Mouse (Mus musculus): Measurements from ENCODE around the gene Zswim4. TPM values are rescaled to one million over a fixed set of nuclear protein-coding genes. Genes with fewer than 3 reads are reported as not detected.
"Not testable (repeated sequence)": the region's sequence is repeated elsewhere in the genome, so short reads cannot be mapped to it uniquely, and the experiment has no call there.

Zswim4 gene
- polyA plus RNA-seq (2014; fragmentation: Nextera tagmentation; extraction: Ambion mirVana), result 22.5 and 26.1 TPM in 2 replicates

DNA sequence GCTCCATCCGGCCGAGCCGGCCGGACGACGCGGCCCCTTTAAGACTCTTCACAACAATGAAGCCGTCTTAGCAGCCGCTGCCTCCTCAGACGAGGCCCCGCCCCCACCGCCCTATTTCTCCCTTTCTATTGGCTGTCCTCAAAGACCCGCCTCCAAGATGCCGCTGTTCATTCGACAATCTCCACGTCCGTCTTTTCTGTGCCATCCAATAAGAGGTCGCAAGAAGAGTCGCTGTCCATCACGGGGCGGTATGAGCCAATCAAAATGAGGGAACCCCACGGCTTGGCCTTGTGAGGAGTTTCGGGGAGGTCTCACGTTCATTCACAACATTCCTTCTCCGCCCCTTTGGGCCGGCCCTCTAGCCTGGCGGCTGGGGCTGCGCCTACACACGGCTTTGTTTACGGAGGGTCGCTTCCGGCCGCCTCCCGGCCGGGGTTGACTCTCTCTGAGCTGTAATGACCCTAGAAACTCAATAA is at the start of gene Zswim4:
Zswim4 (minus strand) TSS at position 58 of the 476 bp plus-strand sequence.
- under 1% methylated on average over 35 of the region's 35 CpGs for WGBS
- Histone ChIP-seq H3K9me3 (ENCODE audit: control insufficient read depth, low read length) (no peaks in the 10 kb centered on the region), H3K4me1 (replicated peaks; ENCODE audit: control insufficient read depth, insufficient read depth, low read length) (peaks cover 2% of the 10 kb centered on the region), H3K27ac (ENCODE audit: low read depth, low read length) (peak within 1 kb of the TSS; percentile 79), H3K36me3 (ENCODE audit: control insufficient read depth, insufficient read depth, low read length) (peaks cover 2% of the 10 kb centered on the region; the same call in 1 of the 2 replicates), H3K9ac (ENCODE audit: low read depth, low read length) (peak within 1 kb of the TSS; percentile 97), H3K4me3 (ENCODE audit: low read depth, low read length) (peak within 1 kb of the TSS; percentile 97), H3K4me2 (replicated peaks; ENCODE audit: low read depth, low read length) (peak within 1 kb of the TSS; percentile 89), H3K27me3 (ENCODE audit: control insufficient read depth, insufficient read depth, low read length) (no peaks in the 10 kb centered on the region)
- DNase-seq (ENCODE audit: low spot score) (peak; percentile 99), ATAC-seq (ENCODE audit: low FRiP score) (peak; percentile 99)

DNA sequence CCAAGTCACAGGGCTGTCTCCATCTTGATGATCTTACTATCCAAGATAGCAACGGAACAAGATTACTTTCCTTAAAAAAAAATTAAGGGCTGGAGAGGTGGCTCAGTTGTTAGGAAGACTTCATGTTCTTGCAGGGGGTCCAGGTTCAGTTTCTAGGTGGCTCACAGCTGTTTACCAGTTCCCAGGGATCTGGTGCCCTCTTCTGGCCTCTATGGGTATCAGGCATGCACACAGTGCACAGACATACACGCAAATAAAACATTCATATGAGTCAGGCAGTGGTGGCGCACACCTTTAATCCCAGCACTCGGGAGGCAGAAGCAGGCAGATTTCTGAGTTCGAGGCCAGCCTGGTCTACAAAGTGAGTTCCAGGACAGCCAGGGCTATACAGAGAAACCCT is 48.8 kb upstream of the Zswim4 start:
- not testable (repeated sequence) for H3K4me1 ChIP-seq (replicated peaks; ENCODE audit: control insufficient read depth, insufficient read depth, low read length); H3K9ac ChIP-seq (ENCODE audit: low read depth, low read length); H3K4me2 ChIP-seq (replicated peaks; ENCODE audit: low read depth, low read length); ATAC-seq (ENCODE audit: low FRiP score); H3K36me3 ChIP-seq (ENCODE audit: control insufficient read depth, insufficient read depth, low read length); H3K4me3 ChIP-seq (ENCODE audit: low read depth, low read length); H3K27me3 ChIP-seq (ENCODE audit: control insufficient read depth, insufficient read depth, low read length); H3K27ac ChIP-seq (ENCODE audit: low read depth, low read length); H3K9me3 ChIP-seq (ENCODE audit: control insufficient read depth, low read length)
- 54% methylated on average over 5 of the region's 5 CpGs for WGBS
- peak; percentile 54 for DNase-seq (ENCODE audit: low spot score)

DNA sequence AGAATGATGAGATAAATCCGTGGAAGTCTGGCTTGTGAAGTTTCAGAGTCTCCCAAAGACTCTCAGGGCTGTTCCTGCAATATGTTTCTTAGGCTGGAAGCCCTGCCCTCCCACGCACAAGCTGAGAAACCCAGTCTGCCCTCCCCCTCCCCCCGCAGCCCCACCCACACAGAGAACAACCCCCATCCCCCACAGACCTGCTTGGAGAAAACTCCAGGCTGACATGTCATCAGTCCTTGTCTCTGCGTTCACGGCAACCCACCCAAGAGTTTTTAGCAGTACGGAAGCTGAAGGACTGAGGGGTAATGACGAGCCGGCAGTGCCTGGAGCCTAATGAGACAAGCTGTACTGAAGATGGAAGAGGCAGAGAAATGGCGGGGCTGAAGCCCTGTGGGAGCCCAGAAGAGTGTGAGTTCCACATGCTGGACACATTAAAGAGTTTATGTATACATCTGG is 47.8 kb upstream of the Zswim4 start:
- Histone ChIP-seq H3K27me3 (ENCODE audit: control insufficient read depth, insufficient read depth, low read length) (no peaks in the 10 kb centered on the region), H3K4me1 (replicated peaks; ENCODE audit: control insufficient read depth, insufficient read depth, low read length) (no peaks in the 10 kb centered on the region), H3K27ac (ENCODE audit: low read depth, low read length) (no peak overlapping the region), H3K36me3 (ENCODE audit: control insufficient read depth, insufficient read depth, low read length) (no peaks in the 10 kb centered on the region), H3K9ac (ENCODE audit: low read depth, low read length) (no peak overlapping the region), H3K9me3 (ENCODE audit: control insufficient read depth, low read length) (no peaks in the 10 kb centered on the region), H3K4me3 (ENCODE audit: low read depth, low read length) (no peak overlapping the region), H3K4me2 (replicated peaks; ENCODE audit: low read depth, low read length) (no peak overlapping the region)
- DNase-seq (ENCODE audit: low spot score) (peak; percentile 20), ATAC-seq (ENCODE audit: low FRiP score) (no peak)
- WGBS, result 33% methylated on average over 9 of the region's 9 CpGs

DNA sequence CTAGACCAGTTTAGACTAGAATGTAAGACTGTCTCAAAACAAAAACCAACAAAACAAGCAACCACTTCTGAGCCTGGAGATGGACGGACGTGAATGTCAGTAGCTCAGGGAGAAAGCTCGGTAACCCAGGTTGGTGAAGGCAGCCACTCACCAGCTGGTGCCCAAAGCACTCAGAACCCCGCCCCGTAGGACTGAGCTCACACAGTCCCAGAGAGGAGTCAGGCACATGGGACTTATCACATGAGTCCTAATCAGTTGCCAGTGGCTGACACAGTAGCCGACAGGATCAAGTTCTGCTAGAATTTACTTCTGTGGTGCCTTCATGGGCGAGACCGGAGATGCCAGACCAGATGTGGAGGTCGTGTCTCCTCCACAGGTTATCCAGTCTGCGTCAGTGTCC is 43.9 kb upstream of the Zswim4 start:
- Histone ChIP-seq H3K27ac (ENCODE audit: low read depth, low read length) (no peak overlapping the region), H3K9me3 (ENCODE audit: control insufficient read depth, low read length) (no peaks in the 10 kb centered on the region), H3K4me2 (replicated peaks; ENCODE audit: low read depth, low read length) (no peak overlapping the region), H3K27me3 (ENCODE audit: control insufficient read depth, insufficient read depth, low read length) (no peaks in the 10 kb centered on the region), H3K4me3 (ENCODE audit: low read depth, low read length) (no peak overlapping the region), H3K36me3 (ENCODE audit: control insufficient read depth, insufficient read depth, low read length) (no peaks in the 10 kb centered on the region), H3K4me1 (replicated peaks; ENCODE audit: control insufficient read depth, insufficient read depth, low read length) (no peaks in the 10 kb centered on the region), H3K9ac (ENCODE audit: low read depth, low read length) (no peak overlapping the region)
- DNase-seq (ENCODE audit: low spot score) (no peak), ATAC-seq (ENCODE audit: low FRiP score) (no peak)
- 83% methylated on average over 10 of the region's 10 CpGs for WGBS

- no peak overlapping the region for H3K4me2 ChIP-seq (replicated peaks; ENCODE audit: low read depth, low read length)
- H3K9me3 ChIP-seq (ENCODE audit: control insufficient read depth, low read length), result no peaks in the 10 kb centered on the region
- no peaks in the 10 kb centered on the region for H3K36me3 ChIP-seq (ENCODE audit: control insufficient read depth, insufficient read depth, low read length)
- no peak overlapping the region for H3K27ac ChIP-seq (ENCODE audit: low read depth, low read length)
- no peaks in the 10 kb centered on the region for H3K27me3 ChIP-seq (ENCODE audit: control insufficient read depth, insufficient read depth, low read length)
- no peak overlapping the region for H3K9ac ChIP-seq (ENCODE audit: low read depth, low read length)
- H3K4me3 ChIP-seq (ENCODE audit: low read depth, low read length), result no peak overlapping the region
- H3K4me1 ChIP-seq (replicated peaks; ENCODE audit: control insufficient read depth, insufficient read depth, low read length), result no peaks in the 10 kb centered on the region
- ATAC-seq (ENCODE audit: low FRiP score), result no peak
- WGBS, result 43% methylated on average over 1 of the region's 1 CpGs
- no peak for DNase-seq (ENCODE audit: low spot score)
Measured at GRCm38 (mm10) chr8:84276447-84276846, 39.6 kb upstream of the Zswim4 start.

DNA sequence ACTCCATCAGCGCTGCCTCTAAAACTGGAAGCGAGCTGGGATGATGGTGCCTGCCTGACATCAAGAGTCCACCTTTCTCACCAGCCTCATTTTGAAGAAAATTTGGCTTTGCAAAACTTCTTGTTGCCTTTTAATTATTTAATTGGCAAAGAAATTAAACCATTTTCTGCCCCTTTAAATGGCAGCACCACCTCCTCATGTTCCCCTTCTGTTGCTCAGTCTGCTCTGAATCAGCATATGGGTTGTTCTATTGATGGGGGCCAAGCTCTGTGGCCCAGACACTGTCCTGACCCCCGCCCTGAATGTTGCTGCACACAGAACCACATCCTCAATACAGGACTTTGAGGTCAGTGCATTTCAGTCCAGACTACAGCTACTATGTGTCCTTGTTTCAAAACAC is 37.1 kb upstream of the Zswim4 start:
- Histone ChIP-seq H3K27ac (ENCODE audit: low read depth, low read length) (no peak overlapping the region), H3K9me3 (ENCODE audit: control insufficient read depth, low read length) (no peaks in the 10 kb centered on the region), H3K4me3 (ENCODE audit: low read depth, low read length) (no peak overlapping the region), H3K27me3 (ENCODE audit: control insufficient read depth, insufficient read depth, low read length) (no peaks in the 10 kb centered on the region), H3K4me2 (replicated peaks; ENCODE audit: low read depth, low read length) (no peak overlapping the region), H3K9ac (ENCODE audit: low read depth, low read length) (no peak overlapping the region), H3K4me1 (replicated peaks; ENCODE audit: control insufficient read depth, insufficient read depth, low read length) (no peaks in the 10 kb centered on the region), H3K36me3 (ENCODE audit: control insufficient read depth, insufficient read depth, low read length) (no peaks in the 10 kb centered on the region)
- ATAC-seq (ENCODE audit: low FRiP score), result no peak
- WGBS, result 82% methylated on average over 3 of the region's 3 CpGs
- no peak for DNase-seq (ENCODE audit: low spot score)

- H3K4me2 ChIP-seq (replicated peaks; ENCODE audit: low read depth, low read length), result no peak overlapping the region
- H3K4me1 ChIP-seq (replicated peaks; ENCODE audit: control insufficient read depth, insufficient read depth, low read length), result no peaks in the 10 kb centered on the region
- DNase-seq (ENCODE audit: low spot score) (no peak), ATAC-seq (ENCODE audit: low FRiP score) (no peak)
- H3K4me3 ChIP-seq (ENCODE audit: low read depth, low read length), result no peak overlapping the region
- H3K9ac ChIP-seq (ENCODE audit: low read depth, low read length), result no peak overlapping the region
- no peaks in the 10 kb centered on the region for H3K36me3 ChIP-seq (ENCODE audit: control insufficient read depth, insufficient read depth, low read length)
- H3K27me3 ChIP-seq (ENCODE audit: control insufficient read depth, insufficient read depth, low read length), result no peaks in the 10 kb centered on the region
- H3K27ac ChIP-seq (ENCODE audit: low read depth, low read length), result no peak overlapping the region
- no peaks in the 10 kb centered on the region for H3K9me3 ChIP-seq (ENCODE audit: control insufficient read depth, low read length)
- WGBS, result 84% methylated on average over 4 of the region's 4 CpGs
Measured at GRCm38 (mm10) chr8:84272302-84272701, 35.4 kb upstream of the Zswim4 start.

GRCm38 (mm10) chr8:84269950-84270773 is 33.3 kb upstream of the Zswim4 start, which contains the start of gene Ccdc130:
Ccdc130 (minus strand) TSS chr8:84270380.
- peak; percentile 99 for ATAC-seq (ENCODE audit: low FRiP score)
- H3K27ac ChIP-seq (ENCODE audit: low read depth, low read length), result peak within 1 kb of the TSS; percentile 36; the same call in 1 of the 2 replicates
- WGBS, result under 1% methylated on average over 44 of the region's 44 CpGs

DNA sequence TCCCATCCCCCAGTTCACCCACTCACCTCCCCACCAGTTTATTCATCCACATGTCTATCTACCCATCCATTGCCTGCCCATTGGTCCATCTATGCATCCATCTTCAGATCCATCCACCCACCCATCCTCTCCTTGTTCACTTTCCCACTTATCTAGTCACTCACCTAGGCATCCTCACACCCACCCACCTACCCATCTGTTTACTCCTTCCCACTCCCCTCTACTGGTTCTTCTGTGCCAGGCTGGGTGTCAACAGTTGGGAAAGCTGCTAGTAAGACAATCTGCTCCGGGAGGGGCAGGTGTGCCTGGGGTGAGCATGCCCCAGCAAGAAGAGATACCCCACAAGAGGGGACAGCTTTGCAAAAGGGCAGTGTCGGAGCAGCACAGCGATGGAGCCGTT is 24.2 kb upstream of the Zswim4 start:
- H3K4me2 ChIP-seq (replicated peaks; ENCODE audit: low read depth, low read length), result no peak overlapping the region
- H3K4me3 ChIP-seq (ENCODE audit: low read depth, low read length), result no peak overlapping the region
- no peaks in the 10 kb centered on the region for H3K27me3 ChIP-seq (ENCODE audit: control insufficient read depth, insufficient read depth, low read length)
- no peak overlapping the region for H3K9ac ChIP-seq (ENCODE audit: low read depth, low read length)
- H3K36me3 ChIP-seq (ENCODE audit: control insufficient read depth, insufficient read depth, low read length), result peaks cover 3% of the 10 kb centered on the region; the same call in 1 of the 2 replicates
- no peak for DNase-seq (ENCODE audit: low spot score)
- H3K4me1 ChIP-seq (replicated peaks; ENCODE audit: control insufficient read depth, insufficient read depth, low read length), result 0 out of 2 replicates have a peak, but pooled peaks cover 5% of the 10 kb centered on the region
- H3K9me3 ChIP-seq (ENCODE audit: control insufficient read depth, low read length), result no peaks in the 10 kb centered on the region
- H3K27ac ChIP-seq (ENCODE audit: low read depth, low read length), result no peak overlapping the region
- ATAC-seq (ENCODE audit: low FRiP score), result no peak
- 91% methylated on average over 4 of the region's 4 CpGs for WGBS

More at GRCm38 (mm10) chr8:84269950-84270773, 33.3 kb upstream of the Zswim4 start, which contains the start of gene Ccdc130:
- peak within 1 kb of the TSS; percentile 81 for H3K9ac ChIP-seq (ENCODE audit: low read depth, low read length)
- no peaks in the 10 kb centered on the region for H3K36me3 ChIP-seq (ENCODE audit: control insufficient read depth, insufficient read depth, low read length)
- H3K4me3 ChIP-seq (ENCODE audit: low read depth, low read length), result peak within 1 kb of the TSS; percentile 80
- no peaks in the 10 kb centered on the region for H3K27me3 ChIP-seq (ENCODE audit: control insufficient read depth, insufficient read depth, low read length)
- H3K4me1 ChIP-seq (replicated peaks; ENCODE audit: control insufficient read depth, insufficient read depth, low read length), result no peaks in the 10 kb centered on the region
- H3K9me3 ChIP-seq (ENCODE audit: control insufficient read depth, low read length), result no peaks in the 10 kb centered on the region
- peak within 1 kb of the TSS; percentile 83 for H3K4me2 ChIP-seq (replicated peaks; ENCODE audit: low read depth, low read length)
- peak; percentile 100 for DNase-seq (ENCODE audit: low spot score)
